9 mouse cellular contexts compared by ENCODE assay signal in the genomic region with DNA sequence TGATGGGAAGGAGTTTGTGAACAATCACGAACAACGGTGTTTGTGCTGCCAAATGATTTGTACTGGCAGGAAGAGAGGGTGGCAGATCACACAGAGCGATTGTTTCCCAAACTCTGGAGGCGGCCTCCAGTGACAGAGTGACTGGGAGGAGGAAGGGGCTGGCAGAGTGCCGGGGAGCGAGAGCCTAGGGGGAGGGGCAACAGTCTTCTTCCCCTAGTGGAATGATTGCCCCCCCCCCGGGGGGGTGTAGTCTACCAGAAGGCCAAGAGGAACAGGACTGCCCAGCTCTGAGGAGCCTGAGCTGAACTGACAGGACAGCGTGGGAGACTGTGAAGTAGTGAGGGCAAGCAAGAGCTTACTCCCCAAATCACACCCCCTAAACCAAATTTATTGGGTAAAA.
DNase-seq lines count a peak whose midpoint lies in the region; ATAC-seq and TF ChIP-seq lines count a peak whose summit lies in the region.
"Had no signal": no experiment of that assay in that cellular context is flagged by ENCODE, and none has a peak within 500 bp of the region (broad histone marks: within the 10 kb centered on the region; RNA-seq: fewer than 3 reads in every experiment).

No protein-coding gene starts in this region.

- peak; percentile 47; the same call in 1 of the 2 replicates for ATAC-seq in embryonic facial prominence, embryonic 12.5 days (ENCODE audit: insufficient number of reproducible peaks, insufficient read depth, low FRiP score, low TSS enrichment)
- peak; percentile 79 for ATAC-seq in intestine, embryonic 16.5 days
- peak; percentile 57; the same call in 1 of the 2 replicates for ATAC-seq in midbrain, embryonic 12.5 days (ENCODE audit: low FRiP score, low read depth)
- peak; percentile 56 for ATAC-seq in stomach, embryonic 15.5 days (ENCODE audit: insufficient read depth, low FRiP score, low read depth)

- no peaks in the 10 kb centered on the region for H3K79me2 ChIP-seq in heart, adult 2 months (replicated peaks; ENCODE audit: control insufficient read depth, insufficient read depth, low read length)

- intact Hi-C loops in heart, adult 2 months (cut with DNase I): loop anchor here (10.0 kb wide), 1 partner anchor 274 kb away; no protein-coding TSS in a partner anchor
- intact Hi-C loops in left cerebral cortex, postnatal 10 days (cut with DNase I): no loop called here

- no peak for TF ChIP-seq EP300 in heart, adult 2 months (IDR thresholded peaks at IDR 0.05; ENCODE audit: insufficient read depth, low read depth, low read length)

- no peaks in the 10 kb centered on the region for H3K36me3 ChIP-seq in embryonic facial prominence, embryonic 12.5 days
- no peaks in the 10 kb centered on the region for H3K36me3 ChIP-seq in heart, adult 2 months (ENCODE audit: control insufficient read depth, insufficient read depth, low read length)
- no peaks in the 10 kb centered on the region for H3K36me3 ChIP-seq in intestine, embryonic 16.5 days (ENCODE audit: control insufficient read depth, insufficient read depth, low read length)
- no peaks in the 10 kb centered on the region for H3K36me3 ChIP-seq in midbrain, embryonic 12.5 days
- H3K36me3 ChIP-seq in stomach, embryonic 15.5 days: no peaks in the 10 kb centered on the region

- peak overlapping the region; percentile 33 for H3K4me2 ChIP-seq in embryonic facial prominence, embryonic 12.5 days (replicated peaks)
- 0 out of 2 replicates have a peak overlapping the region, but pooled peaks have one; percentile 7 for H3K4me2 ChIP-seq in intestine, embryonic 16.5 days (ENCODE audit: low read depth, low read length)
- H3K4me2 ChIP-seq in midbrain, embryonic 12.5 days (replicated peaks): peak overlapping the region; percentile 30
- H3K4me2 ChIP-seq in stomach, embryonic 15.5 days: peak overlapping the region; percentile 39

- no peak overlapping the region; the same call in 1 of the 2 replicates for H3K9ac ChIP-seq in embryonic facial prominence, embryonic 12.5 days
- no peak overlapping the region for H3K9ac ChIP-seq in heart, adult 2 months (ENCODE audit: low read depth, low read length)
- no peak overlapping the region for H3K9ac ChIP-seq in intestine, embryonic 16.5 days (ENCODE audit: low read depth, low read length)
- no peak overlapping the region for H3K9ac ChIP-seq in midbrain, embryonic 12.5 days (replicated peaks)
- no peak overlapping the region for H3K9ac ChIP-seq in stomach, embryonic 15.5 days

- TF ChIP-seq CTCF in heart, adult 2 months (IDR thresholded peaks at IDR 0.05): no peak

- H3K4me1 ChIP-seq in brown adipose tissue, adult 24 weeks (ENCODE audit: control insufficient read depth, insufficient read depth, insufficient read length, low read length): peaks cover 5% of the 10 kb centered on the region; the same call in 1 of the 2 replicates
- peaks cover 43% of the 10 kb centered on the region for H3K4me1 ChIP-seq in embryonic facial prominence, embryonic 12.5 days
- H3K4me1 ChIP-seq in heart, adult 2 months (ENCODE audit: control insufficient read depth, insufficient read depth, low read length): peaks cover 3% of the 10 kb centered on the region; the same call in 1 of the 2 replicates
- H3K4me1 ChIP-seq in intestine, embryonic 16.5 days (ENCODE audit: control insufficient read depth, insufficient read depth, low read length): peaks cover 19% of the 10 kb centered on the region
- peaks cover 58% of the 10 kb centered on the region for H3K4me1 ChIP-seq in midbrain, embryonic 12.5 days
- peaks cover 22% of the 10 kb centered on the region; the same call in 1 of the 2 replicates for H3K4me1 ChIP-seq in stomach, embryonic 15.5 days

- TF ChIP-seq POLR2A in heart, adult 2 months (IDR thresholded peaks at IDR 0.05; ENCODE audit: insufficient read depth, low read depth, low read length): no peak

- 0 out of 2 replicates have a peak, but pooled peaks cover 8% of the 10 kb centered on the region for H3K27me3 ChIP-seq in embryonic facial prominence, embryonic 12.5 days
- no peaks in the 10 kb centered on the region; the same call in 1 of the 2 replicates for H3K27me3 ChIP-seq in heart, adult 2 months (ENCODE audit: control insufficient read depth, insufficient read depth, low read length)
- H3K27me3 ChIP-seq in intestine, embryonic 16.5 days (replicated peaks; ENCODE audit: control insufficient read depth, insufficient read depth, low read length): peaks cover 6% of the 10 kb centered on the region; the same call in 1 of the 2 replicates
- H3K27me3 ChIP-seq in midbrain, embryonic 12.5 days: peaks cover 42% of the 10 kb centered on the region
- H3K27me3 ChIP-seq in stomach, embryonic 15.5 days (replicated peaks): peaks cover 11% of the 10 kb centered on the region; the same call in 1 of the 2 replicates

- 0% methylated on average over 8 of the region's 8 CpGs for WGBS in embryonic facial prominence, embryonic 12.5 days
- WGBS in heart, adult 2 months: 1% methylated on average over 8 of the region's 8 CpGs
- WGBS in intestine, embryonic 16.5 days: 4% methylated on average over 8 of the region's 8 CpGs
- WGBS in midbrain, embryonic 12.5 days: 3% methylated on average over 8 of the region's 8 CpGs
- WGBS in stomach, embryonic 15.5 days: 0% methylated on average over 8 of the region's 8 CpGs

- H3K27ac ChIP-seq in brown adipose tissue, adult 24 weeks (replicated peaks; ENCODE audit: low read depth, low read length): 0 out of 2 replicates have a peak overlapping the region, but pooled peaks have one; percentile 23
- peak overlapping the region; percentile 57; the same call in 1 of the 2 replicates for H3K27ac ChIP-seq in embryonic facial prominence, embryonic 12.5 days
- no peak overlapping the region for H3K27ac ChIP-seq in heart, adult 2 months
- H3K27ac ChIP-seq in intestine, embryonic 16.5 days (ENCODE audit: low read length): no peak overlapping the region
- peak overlapping the region; percentile 67 for H3K27ac ChIP-seq in midbrain, embryonic 12.5 days (replicated peaks)
- H3K27ac ChIP-seq in stomach, embryonic 15.5 days: peak overlapping the region; percentile 69
- H3K27ac ChIP-seq: macrophage had no signal

- no peak overlapping the region for H3K4me3 ChIP-seq in brown adipose tissue, adult 24 weeks (ENCODE audit: insufficient read depth, low read depth, low read length)
- H3K4me3 ChIP-seq in embryonic facial prominence, embryonic 12.5 days: no peak overlapping the region
- no peak overlapping the region for H3K4me3 ChIP-seq in heart, adult 2 months
- 0 out of 2 replicates have a peak overlapping the region, but pooled peaks have one; percentile 14 for H3K4me3 ChIP-seq in intestine, embryonic 16.5 days (ENCODE audit: low read length)
- no peak overlapping the region for H3K4me3 ChIP-seq in midbrain, embryonic 12.5 days
- no peak overlapping the region for H3K4me3 ChIP-seq in stomach, embryonic 15.5 days (replicated peaks)

- H3K9me3 ChIP-seq in embryonic facial prominence, embryonic 12.5 days: no peaks in the 10 kb centered on the region
- no peaks in the 10 kb centered on the region for H3K9me3 ChIP-seq in intestine, embryonic 16.5 days (ENCODE audit: control insufficient read depth, low read length)
- H3K9me3 ChIP-seq in midbrain, embryonic 12.5 days: no peaks in the 10 kb centered on the region
- H3K9me3 ChIP-seq in stomach, embryonic 15.5 days: no peaks in the 10 kb centered on the region

- DNase-seq in heart, adult 2 months: peak; percentile 74 to 77
- DNase-seq in left cerebral cortex, postnatal 10 days (ENCODE audit: extremely low spot score in 1 of 2, low spot score in 2 of 2): peak; percentile 70 to 89
- DNase-seq in B cell, adult 2 months: no peak

Comparison
In these comparisons a context has a peak if more than half of its experiments do, and no peak if none do; other contexts are left out.
1. H3K27ac ChIP-seq: peak in brown adipose tissue, adult 24 weeks (single experiment), embryonic facial prominence, embryonic 12.5 days (single experiment), midbrain, embryonic 12.5 days (single experiment) and stomach, embryonic 15.5 days (single experiment); none in heart, adult 2 months (single experiment) and intestine, embryonic 16.5 days (single experiment).
2. DNase-seq: peak in heart, adult 2 months (2 of 2) and left cerebral cortex, postnatal 10 days (2 of 2); none in B cell, adult 2 months (0 of 2).
3. Peak in every context shown above with its lines, with median percentiles within 50 percentile points of each other: ATAC-seq and H3K4me2 ChIP-seq.